Mouse (Mus musculus): ENCODE data around the gene Elavl3. TPM values are rescaled to one million over a fixed set of nuclear protein-coding genes. Genes with fewer than 3 reads are reported as not detected.

The Elavl3 gene
- total RNA-seq, 1 experiment = 2.6 TPM

DNA sequence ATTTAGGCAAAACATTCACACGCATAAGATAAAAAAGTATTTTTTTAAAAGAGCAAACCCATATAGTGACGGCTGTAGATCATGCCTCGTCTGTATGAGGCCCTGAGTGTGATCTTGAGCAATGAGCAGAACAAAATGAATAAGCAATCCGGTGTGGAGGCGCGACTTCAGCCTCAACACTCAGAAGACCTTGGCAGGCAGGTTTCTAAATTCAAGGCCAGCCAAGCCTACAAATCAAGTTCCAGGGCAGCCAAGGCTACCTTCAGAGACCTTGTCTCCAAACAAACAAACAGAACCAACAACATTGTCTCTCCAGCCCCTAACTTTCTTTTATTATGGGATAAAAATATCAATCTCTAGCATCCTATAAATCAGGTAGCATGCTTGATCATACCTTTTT is 51.5 kb downstream of the Elavl3 start:
- no peak overlapping the region for H3K9ac ChIP-seq (ENCODE audit: insufficient read depth, low read depth, low read length, poor library complexity, severe bottlenecking)
- TF ChIP-seq ZNF384 (IDR thresholded peaks at IDR 0.05; ENCODE audit: low read depth, low read length) (no peak), HCFC1 (IDR thresholded peaks at IDR 0.05; ENCODE audit: borderline replicate concordance, insufficient read depth, low read length) (no peak), MAFK (IDR thresholded peaks at IDR 0.05; ENCODE audit: insufficient read depth, low read depth, low read length) (no peak), CHD2 (IDR thresholded peaks at IDR 0.05; ENCODE audit: low read depth, low read length) (no peak), ZC3H11A (IDR thresholded peaks at IDR 0.05; ENCODE audit: borderline replicate concordance, low read depth, low read length) (no peak)
- H3K9me3 ChIP-seq (ENCODE audit: control insufficient read depth, insufficient read depth, low read depth, low read length) = no peaks in the 10 kb centered on the region
- no peak overlapping the region for H3K4me3 ChIP-seq (ENCODE audit: insufficient read depth in 1 of 2, low read depth in 1 of 2, low read length in 2 of 2, poor library complexity in 1 of 2, severe bottlenecking in 1 of 2)
- peaks cover 0 to 13% of the 10 kb centered on the region in 2 experiments; a peak in 2 of 4 replicates for H3K4me1 ChIP-seq (ENCODE audit: control insufficient read depth in 2 of 2, insufficient read depth in 2 of 2, low read length in 2 of 2, poor library complexity in 1 of 2)
- H3K27ac ChIP-seq (ENCODE audit: insufficient read depth, low read depth, low read length, poor library complexity, severe bottlenecking) = no peak overlapping the region
- in situ Hi-C loops (cut with MboI; ENCODE audit: low sequenced_read_pairs in 2 of 2, unreplicated experiment in 2 of 2) = no loop called here
- H3K36me3 ChIP-seq (ENCODE audit: control insufficient read depth, insufficient read depth, low read length, poor library complexity, severe bottlenecking) = peaks cover 17% of the 10 kb centered on the region
- DNase-seq (ENCODE audit: low read depth, low spot score) = no peak

DNA sequence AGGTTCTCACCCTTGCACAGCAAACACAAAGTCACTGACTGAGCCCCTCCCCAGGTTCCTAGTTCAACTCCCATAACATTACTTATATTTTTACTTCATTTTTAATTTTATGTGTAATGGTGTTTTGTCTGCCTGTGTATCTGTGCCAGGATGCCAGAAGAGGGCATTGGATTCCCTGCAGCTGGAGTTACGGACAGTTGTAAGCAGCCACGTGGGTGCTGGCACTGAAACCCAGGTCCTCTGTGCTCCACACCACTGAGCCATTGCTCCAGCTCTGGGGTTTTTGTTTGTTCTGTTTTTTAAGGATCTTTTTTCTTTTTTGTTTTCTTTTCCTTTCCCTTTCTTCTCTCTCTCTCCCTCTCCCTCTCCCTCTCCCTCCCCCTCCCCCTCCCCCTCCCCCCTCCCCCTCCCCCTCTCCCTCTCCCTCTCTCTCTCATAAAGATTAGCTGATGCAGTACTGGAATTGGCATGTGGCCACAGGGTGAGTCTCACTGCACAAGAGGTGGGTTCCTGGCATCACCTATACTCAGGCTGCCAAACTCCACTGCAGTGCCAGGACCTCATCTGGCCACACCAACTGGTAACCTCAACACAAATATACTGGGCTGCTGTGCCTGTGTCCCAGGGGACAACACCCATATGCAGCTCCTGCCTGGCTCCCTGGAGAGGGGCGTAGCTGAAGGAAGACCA is 55.5 kb downstream of the Elavl3 start:
- H3K27ac ChIP-seq (ENCODE audit: insufficient read depth, low read depth, low read length, poor library complexity, severe bottlenecking) = no peak overlapping the region
- in situ Hi-C loops (cut with MboI; ENCODE audit: low sequenced_read_pairs in 2 of 2, unreplicated experiment in 2 of 2) = no loop called here
- TF ChIP-seq ZNF384 (IDR thresholded peaks at IDR 0.05; ENCODE audit: low read depth, low read length) (no peak), HCFC1 (IDR thresholded peaks at IDR 0.05; ENCODE audit: borderline replicate concordance, insufficient read depth, low read length) (no peak), CHD2 (IDR thresholded peaks at IDR 0.05; ENCODE audit: low read depth, low read length) (no peak), MAFK (IDR thresholded peaks at IDR 0.05; ENCODE audit: insufficient read depth, low read depth, low read length) (no peak), ZC3H11A (IDR thresholded peaks at IDR 0.05; ENCODE audit: borderline replicate concordance, low read depth, low read length) (no peak)
- no peaks in the 10 kb centered on the region for H3K36me3 ChIP-seq (ENCODE audit: control insufficient read depth, insufficient read depth, low read length, poor library complexity, severe bottlenecking)
- no peak for DNase-seq (ENCODE audit: low read depth, low spot score)
- peaks cover 0 to 8% of the 10 kb centered on the region in 2 experiments; a peak in 1 of 4 replicates for H3K4me1 ChIP-seq (ENCODE audit: control insufficient read depth in 2 of 2, insufficient read depth in 2 of 2, low read length in 2 of 2, poor library complexity in 1 of 2)
- H3K4me3 ChIP-seq (ENCODE audit: insufficient read depth in 1 of 2, low read depth in 1 of 2, low read length in 2 of 2, poor library complexity in 1 of 2, severe bottlenecking in 1 of 2) = no peak overlapping the region
- no peaks in the 10 kb centered on the region for H3K9me3 ChIP-seq (ENCODE audit: control insufficient read depth, insufficient read depth, low read depth, low read length)
- no peak overlapping the region for H3K9ac ChIP-seq (ENCODE audit: insufficient read depth, low read depth, low read length, poor library complexity, severe bottlenecking)

DNA sequence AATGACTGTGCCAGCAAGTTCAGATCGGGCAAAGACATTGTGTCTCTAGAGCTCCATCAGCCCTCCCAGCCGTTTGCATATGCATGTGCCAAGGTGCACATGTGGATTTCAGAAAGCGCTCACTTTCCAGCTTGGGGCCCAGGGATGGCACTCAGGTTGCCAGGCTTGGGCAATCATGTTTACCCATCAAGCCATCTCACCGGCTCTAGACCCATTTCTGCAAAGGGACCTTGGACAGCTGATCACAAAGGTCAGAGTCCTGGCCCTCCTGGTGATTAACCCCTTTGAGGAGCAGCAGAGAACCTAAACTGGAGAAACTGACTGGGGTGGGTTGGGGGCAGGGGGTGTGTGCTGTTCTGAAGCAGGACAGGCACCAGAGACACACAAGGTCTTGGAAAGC is 59.6 kb downstream of the Elavl3 start:
- TF ChIP-seq HCFC1 (IDR thresholded peaks at IDR 0.05; ENCODE audit: borderline replicate concordance, insufficient read depth, low read length) = no peak
- TF ChIP-seq ZC3H11A (IDR thresholded peaks at IDR 0.05; ENCODE audit: borderline replicate concordance, low read depth, low read length) = no peak
- TF ChIP-seq CHD2 (IDR thresholded peaks at IDR 0.05; ENCODE audit: low read depth, low read length) = no peak
- TF ChIP-seq ZNF384 (IDR thresholded peaks at IDR 0.05; ENCODE audit: low read depth, low read length) = no peak
- no peak for TF ChIP-seq MAFK (IDR thresholded peaks at IDR 0.05; ENCODE audit: insufficient read depth, low read depth, low read length)
- Histone ChIP-seq H3K36me3 (ENCODE audit: control insufficient read depth, insufficient read depth, low read length, poor library complexity, severe bottlenecking) (no peaks in the 10 kb centered on the region), H3K9ac (ENCODE audit: insufficient read depth, low read depth, low read length, poor library complexity, severe bottlenecking) (no peak overlapping the region), H3K4me3 (ENCODE audit: insufficient read depth in 1 of 2, low read depth in 1 of 2, low read length in 2 of 2, poor library complexity in 1 of 2, severe bottlenecking in 1 of 2) (no peak overlapping the region), H3K27ac (ENCODE audit: insufficient read depth, low read depth, low read length, poor library complexity, severe bottlenecking) (no peak overlapping the region), H3K4me1 (ENCODE audit: control insufficient read depth in 2 of 2, insufficient read depth in 2 of 2, low read length in 2 of 2, poor library complexity in 1 of 2) (peaks cover 0 to 25% of the 10 kb centered on the region in 2 experiments; a peak in 2 of 4 replicates), H3K9me3 (ENCODE audit: control insufficient read depth, insufficient read depth, low read depth, low read length) (no peaks in the 10 kb centered on the region)
- in situ Hi-C loops (cut with MboI; ENCODE audit: low sequenced_read_pairs in 2 of 2, unreplicated experiment in 2 of 2) = no loop called here
- DNase-seq (ENCODE audit: low read depth, low spot score) = no peak

DNA sequence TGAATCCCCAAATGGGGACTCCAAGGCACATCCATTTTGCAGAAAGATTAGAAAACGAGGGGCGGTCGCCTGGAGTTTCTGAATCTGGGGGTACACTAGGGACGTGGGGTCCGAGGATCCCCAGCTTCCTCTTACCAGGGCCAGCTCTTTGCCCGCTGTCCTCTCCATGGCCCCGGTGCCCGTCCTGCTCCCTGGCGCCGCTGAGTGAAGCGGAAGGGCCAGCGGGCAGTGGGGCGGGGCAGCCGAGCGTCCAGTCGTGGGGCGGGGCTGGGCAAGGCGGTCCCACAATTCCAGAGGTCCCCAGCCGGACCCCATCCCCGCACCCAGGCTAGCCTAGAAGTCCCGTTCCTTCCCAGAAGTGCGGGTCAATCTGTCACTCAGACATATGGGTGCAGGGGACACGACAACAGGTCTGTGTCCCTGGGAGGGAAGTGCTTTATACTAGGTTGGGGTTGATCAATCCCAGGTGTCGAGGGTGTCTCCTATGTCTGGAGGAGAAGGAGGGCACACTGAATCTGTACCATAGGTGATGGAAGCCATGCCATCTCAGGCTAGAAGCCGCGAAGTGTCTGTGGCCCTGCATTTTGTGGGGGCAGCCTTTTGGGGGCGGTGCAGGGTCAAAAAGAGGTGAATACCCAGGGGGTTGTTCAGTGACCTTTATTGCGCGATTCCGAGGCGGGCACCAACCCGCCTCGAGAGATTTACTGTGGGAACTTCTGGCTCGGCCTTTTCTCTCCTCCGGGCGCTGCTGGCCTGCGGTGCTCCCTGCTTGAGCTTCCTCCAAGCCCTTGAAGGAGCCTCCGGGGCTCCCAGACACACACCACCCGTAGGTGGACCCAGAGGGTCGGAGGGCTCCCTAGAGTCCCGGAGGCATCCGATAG is 62.4 kb downstream of the Elavl3 start, which contains the start of gene Rgl3:
Gene Rgl3, minus strand, starts transcription at position 217 of the 881 bp plus-strand sequence.
- Histone ChIP-seq H3K9ac (ENCODE audit: insufficient read depth, low read depth, low read length, poor library complexity, severe bottlenecking) (peak within 1 kb of the TSS; percentile 52; the same call in 1 of the 2 replicates), H3K4me3 (ENCODE audit: insufficient read depth in 1 of 2, low read depth in 1 of 2, low read length in 2 of 2, poor library complexity in 1 of 2, severe bottlenecking in 1 of 2) (peak within 1 kb of the TSS; percentile 34 to 68), H3K27ac (ENCODE audit: insufficient read depth, low read depth, low read length, poor library complexity, severe bottlenecking) (no peak within 1 kb of the TSS), H3K36me3 (ENCODE audit: control insufficient read depth, insufficient read depth, low read length, poor library complexity, severe bottlenecking) (no peaks in the 10 kb centered on the region), H3K4me1 (ENCODE audit: control insufficient read depth in 2 of 2, insufficient read depth in 2 of 2, low read length in 2 of 2, poor library complexity in 1 of 2) (peaks cover 0 to 25% of the 10 kb centered on the region in 2 experiments; a peak in 2 of 4 replicates), H3K9me3 (ENCODE audit: control insufficient read depth, insufficient read depth, low read depth, low read length) (no peaks in the 10 kb centered on the region)
- in situ Hi-C loops (cut with MboI; ENCODE audit: low sequenced_read_pairs in 2 of 2, unreplicated experiment in 2 of 2) = no loop called here
- TF ChIP-seq CHD2 (IDR thresholded peaks at IDR 0.05; ENCODE audit: low read depth, low read length) (no peak), MAFK (IDR thresholded peaks at IDR 0.05; ENCODE audit: insufficient read depth, low read depth, low read length) (no peak), ZC3H11A (IDR thresholded peaks at IDR 0.05; ENCODE audit: borderline replicate concordance, low read depth, low read length) (no peak), ZNF384 (IDR thresholded peaks at IDR 0.05; ENCODE audit: low read depth, low read length) (no peak), HCFC1 (IDR thresholded peaks at IDR 0.05; ENCODE audit: borderline replicate concordance, insufficient read depth, low read length) (no peak)
- no peak for DNase-seq (ENCODE audit: low read depth, low spot score)

Data from ES-E14 (cell line).